Mouse (Mus musculus) G1E (cell line): ENCODE results near the gene Bbs2. TPM values are rescaled to one million over a fixed set of nuclear protein-coding genes. Genes with fewer than 3 reads are reported as not detected.

ENCODE experiments used
- ATAC-seq: 2 replicates; pipeline ENCODE4 v1.8.0; 2016; ENCODE audit warnings: mild to moderate bottlenecking; ENCODE audit not compliant: insufficient number of reproducible peaks, poor library complexity, low FRiP score, severe bottlenecking; ENCODE audit errors: extremely low read depth
- DNase-seq: peaks from one replicate; pipeline ENCODE4 v3.0.0; 2012; ENCODE audit warnings: low spot score
- H3K27me3 ChIP-seq: 2 replicates; pipeline ENCODE4 v1.6.1; 2012; ENCODE audit warnings: mild to moderate bottlenecking, low read length, inconsistent platforms; ENCODE audit not compliant: insufficient read depth
- H3K36me3 ChIP-seq: replicated peaks from 2 replicates; pipeline ENCODE3; 2012; ENCODE audit warnings: mild to moderate bottlenecking, inconsistent platforms
- H3K4me1 ChIP-seq: 2 replicates; pipeline ENCODE4 v1.6.1; 2012; ENCODE audit warnings: low read depth, low read length, inconsistent platforms, mixed read lengths; ENCODE audit not compliant: insufficient read depth
- H3K4me3 ChIP-seq: 2 replicates; pipeline ENCODE4 v1.5.1; 2012; ENCODE audit warnings: low read depth, mild to moderate bottlenecking, inconsistent platforms, low read length, moderate library complexity, mixed read lengths
- H3K9me3 ChIP-seq: replicated peaks from 2 replicates; pipeline ENCODE4 v1.6.1; 2012; ENCODE audit warnings: inconsistent platforms
- CTCF ChIP-seq: IDR thresholded peaks from 2 replicates; pipeline ENCODE4 v1.5.1; 2012; ENCODE audit warnings: low read depth, low read length, inconsistent platforms, mixed read lengths
- GATA1 ChIP-seq: IDR thresholded peaks from 2 replicates; pipeline ENCODE4 v1.6.1; 2012; ENCODE audit warnings: borderline replicate concordance, low read length, inconsistent platforms, mixed read lengths
- GATA2 ChIP-seq: IDR thresholded peaks from 2 replicates; pipeline ENCODE4 v1.6.1; 2012; ENCODE audit warnings: low read depth, low read length, inconsistent platforms, borderline replicate concordance
- POLR2AphosphoS5 ChIP-seq: IDR thresholded peaks from 2 replicates; pipeline ENCODE4 v1.6.1; 2012; ENCODE audit warnings: low read depth, low read length, inconsistent platforms; ENCODE audit not compliant: insufficient replicate concordance
- TAL1 ChIP-seq: conservative IDR thresholded peaks from 2 replicates; pipeline ENCODE4 v1.6.1; 2012; ENCODE audit warnings: low read depth, low read length, inconsistent platforms, mixed read lengths
- polyA plus RNA-seq: library from polyadenylated mRNA; stranded (reverse); fragments of >175 nt; gene quantifications from 2 replicates; pipeline ENCODE4 v1.2.3, GENCODE M21; 2012
- total RNA-seq, 2 experiments: library from RNA; stranded (forward) in 1 of 2; stranded (reverse) in 1 of 2; fragments of 200-1000 nt in 1 of 2; fragments of >200 nt in 1 of 2; fragmentation: Nextera tagmentation in 1 of 2; gene quantifications; 2 replicates each; pipeline ENCODE4 v1.2.3; 2014 to 2017

The Bbs2 gene
- total and polyA plus RNA-seq, 3 experiments = 3.1 to 30.4 (median 13.4) TPM

DNA sequence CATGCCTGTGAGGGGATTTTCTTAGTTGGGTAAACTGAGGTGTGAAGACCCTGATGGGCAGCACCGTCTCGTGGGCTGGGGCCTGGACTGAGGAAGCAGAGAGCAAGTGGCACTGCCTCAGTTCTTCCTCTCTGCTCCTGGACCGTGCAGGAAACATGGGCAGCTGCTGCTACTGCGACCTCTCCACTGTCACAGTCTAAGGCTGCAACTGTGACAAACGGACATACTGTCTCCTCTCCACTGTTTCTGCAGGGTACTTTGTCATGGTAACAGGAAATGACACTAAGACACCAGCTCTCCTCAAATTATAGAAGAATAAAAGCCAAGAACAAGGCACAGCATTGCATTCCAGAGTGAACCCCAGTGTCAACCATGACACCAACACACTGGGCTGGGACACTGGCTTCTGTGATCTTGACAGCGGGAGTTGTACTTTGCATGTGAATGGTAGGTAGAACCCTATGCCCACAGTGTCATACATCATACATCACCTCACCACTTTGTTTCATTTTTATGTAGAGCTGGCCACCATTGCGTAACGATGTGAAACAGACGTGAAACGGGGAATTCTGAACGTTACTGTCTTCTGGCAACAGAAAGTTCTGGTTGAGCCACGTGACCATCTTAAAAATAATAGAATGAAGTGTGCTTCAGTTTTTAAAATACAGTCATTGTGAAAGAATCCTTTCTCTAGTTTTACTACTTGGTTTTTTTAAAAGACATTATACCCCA is 22.1 kb downstream of the Bbs2 start:
- H3K4me3 ChIP-seq = no peak overlapping the region
- TF ChIP-seq TAL1 (no peak), POLR2AphosphoS5 (no peak), GATA2 (no peak), GATA1 (no peak), CTCF (no peak)
- H3K9me3 ChIP-seq = no peaks in the 10 kb centered on the region

DNA sequence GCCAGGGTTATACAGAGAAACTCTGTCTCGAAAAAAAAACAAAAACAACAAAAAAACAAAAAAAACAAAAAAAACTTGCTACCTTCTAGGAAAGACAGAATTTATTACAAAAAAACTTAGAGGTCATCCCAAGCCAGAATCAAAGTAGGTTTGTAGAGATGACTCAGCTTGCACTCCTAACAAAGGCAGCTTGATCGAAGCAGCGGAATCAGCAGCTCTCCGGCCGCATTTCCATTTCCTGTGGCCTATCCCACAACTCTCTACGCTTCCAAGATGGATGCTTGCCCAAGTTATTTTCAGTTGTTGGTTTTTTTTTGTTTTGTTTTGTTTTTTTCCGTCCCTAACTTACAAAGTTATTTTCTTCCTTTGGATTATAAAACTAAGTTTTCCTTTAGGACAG is 29.9 kb downstream of the Bbs2 start:
- no peak for DNase-seq
- Histone ChIP-seq H3K4me3 (no peak overlapping the region), H3K9me3 (no peaks in the 10 kb centered on the region), H3K27me3 (no peaks in the 10 kb centered on the region), H3K36me3 (peaks cover 42% of the 10 kb centered on the region), H3K4me1 (no peaks in the 10 kb centered on the region)
- ATAC-seq = no peak
- TF ChIP-seq POLR2AphosphoS5 = no peak
- TF ChIP-seq CTCF = no peak
- no peak for TF ChIP-seq TAL1
- no peak for TF ChIP-seq GATA2
- no peak for TF ChIP-seq GATA1

More for the DNA sequence above, 22.1 kb downstream of the Bbs2 start:
- DNase-seq = no peak
- Histone ChIP-seq H3K4me1 (no peaks in the 10 kb centered on the region), H3K27me3 (no peaks in the 10 kb centered on the region), H3K36me3 (peaks cover 5% of the 10 kb centered on the region)
- no peak for ATAC-seq

DNA sequence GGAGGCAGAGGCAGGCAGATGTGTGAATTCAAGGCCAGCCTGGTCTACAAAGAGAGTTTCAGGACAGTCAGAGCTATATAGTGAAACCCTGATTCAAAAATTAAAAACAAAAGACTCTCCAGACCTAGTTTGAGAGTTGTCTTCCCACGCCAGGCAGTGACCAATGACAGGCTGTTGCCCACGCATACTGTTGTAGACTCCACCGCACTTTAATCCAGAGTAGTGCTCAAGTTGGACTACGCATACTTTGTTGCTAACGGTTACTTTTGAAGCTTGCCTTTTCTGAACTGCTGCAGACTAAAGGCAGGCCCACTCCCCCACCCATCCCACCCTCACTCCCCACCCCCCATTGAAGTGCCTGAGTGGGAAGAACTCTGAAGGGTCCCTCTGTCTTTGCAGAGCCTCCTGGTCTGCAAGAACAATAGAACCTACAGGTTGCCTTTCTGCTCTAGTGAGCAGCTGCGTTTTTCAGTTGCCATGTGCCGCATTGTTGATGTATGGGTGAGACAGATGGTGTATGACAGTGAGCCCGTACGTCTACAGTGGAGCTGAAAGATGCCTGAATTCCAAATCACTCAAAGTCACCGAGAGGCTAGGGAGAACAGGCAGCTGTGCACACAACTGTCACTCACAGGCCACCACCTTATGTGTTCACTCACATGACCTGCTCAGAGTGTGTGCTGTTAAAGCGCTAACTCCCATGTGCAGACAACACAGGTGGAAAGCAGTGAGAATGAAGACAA is 32.4 kb downstream of the Bbs2 start:
- Histone ChIP-seq H3K9me3 (no peaks in the 10 kb centered on the region), H3K27me3 (no peaks in the 10 kb centered on the region), H3K36me3 (peaks cover 67% of the 10 kb centered on the region), H3K4me3 (no peak overlapping the region), H3K4me1 (no peaks in the 10 kb centered on the region)
- no peak for DNase-seq
- no peak for ATAC-seq
- TF ChIP-seq CTCF = no peak
- TF ChIP-seq POLR2AphosphoS5 = no peak

DNA sequence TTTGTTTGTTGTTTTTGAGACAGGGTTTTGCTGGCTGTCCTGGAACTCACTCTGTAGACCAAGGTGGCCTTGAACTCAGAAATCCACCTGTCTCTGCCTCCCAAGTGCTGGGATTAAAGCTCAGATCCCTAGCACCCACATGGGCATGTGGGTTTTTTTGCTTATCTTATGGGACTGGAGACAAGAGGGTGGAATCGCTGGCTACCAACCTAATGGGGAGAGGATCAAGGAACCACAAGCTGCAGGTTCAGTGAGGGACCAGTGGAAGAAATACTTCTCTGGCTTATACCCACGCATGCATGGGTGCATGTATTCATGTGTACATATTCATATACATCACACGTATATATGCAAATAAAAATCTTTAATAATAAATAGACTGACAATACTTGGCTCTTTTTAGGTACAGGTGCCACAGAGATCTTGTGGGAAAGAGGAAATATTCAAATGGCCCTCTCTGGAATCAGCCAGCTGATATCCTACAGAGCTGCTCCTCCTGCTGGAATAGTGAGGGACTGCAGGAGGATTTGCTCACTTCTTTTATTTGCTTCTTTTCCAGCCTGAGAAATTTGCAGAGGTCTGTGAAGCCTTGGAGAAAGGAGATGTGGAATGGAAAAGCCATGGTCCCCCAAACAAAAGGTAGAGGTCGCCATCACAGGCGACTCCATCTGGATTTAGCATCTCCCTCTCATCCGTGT is 41.4 kb downstream of the Bbs2 start:
- peak; percentile 18 for DNase-seq
- ATAC-seq = peak; percentile 45; the same call in 1 of the 2 replicates
- peaks cover 80% of the 10 kb centered on the region for H3K36me3 ChIP-seq

DNA sequence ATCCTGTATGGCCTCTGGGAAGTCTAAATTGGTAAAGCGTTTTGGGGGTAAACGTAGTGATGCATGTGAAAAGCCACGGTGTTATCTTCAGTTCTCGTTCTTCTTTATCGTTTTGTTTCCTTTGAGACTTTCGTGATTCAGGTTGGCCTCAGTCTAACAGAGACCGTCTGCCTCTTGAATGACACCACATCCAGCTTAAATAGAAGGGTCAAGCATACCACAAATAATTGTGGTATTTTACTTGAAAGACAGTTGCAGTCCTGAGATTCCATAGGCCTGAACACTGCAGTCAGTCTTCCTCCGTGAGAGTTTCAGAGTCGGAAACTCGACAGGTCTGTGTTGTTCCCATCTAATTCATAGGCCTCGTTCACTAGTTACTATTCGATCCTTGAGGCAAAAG is 46.0 kb downstream of the Bbs2 start:
- DNase-seq = no peak
- Histone ChIP-seq H3K9me3 (no peaks in the 10 kb centered on the region), H3K27me3 (no peaks in the 10 kb centered on the region), H3K4me3 (no peak overlapping the region), H3K36me3 (peaks cover 73% of the 10 kb centered on the region), H3K4me1 (no peaks in the 10 kb centered on the region)
- ATAC-seq = no peak; the same call in 1 of the 2 replicates
- TF ChIP-seq TAL1 (no peak), POLR2AphosphoS5 (no peak), CTCF (no peak), GATA1 (no peak), GATA2 (no peak)

More for the DNA sequence above, 41.4 kb downstream of the Bbs2 start:
- Histone ChIP-seq H3K4me3 (no peak overlapping the region), H3K9me3 (no peaks in the 10 kb centered on the region), H3K27me3 (no peaks in the 10 kb centered on the region), H3K4me1 (no peaks in the 10 kb centered on the region)
- TF ChIP-seq TAL1 (no peak), GATA1 (no peak), POLR2AphosphoS5 (no peak), CTCF (peak; percentile 68)

DNA sequence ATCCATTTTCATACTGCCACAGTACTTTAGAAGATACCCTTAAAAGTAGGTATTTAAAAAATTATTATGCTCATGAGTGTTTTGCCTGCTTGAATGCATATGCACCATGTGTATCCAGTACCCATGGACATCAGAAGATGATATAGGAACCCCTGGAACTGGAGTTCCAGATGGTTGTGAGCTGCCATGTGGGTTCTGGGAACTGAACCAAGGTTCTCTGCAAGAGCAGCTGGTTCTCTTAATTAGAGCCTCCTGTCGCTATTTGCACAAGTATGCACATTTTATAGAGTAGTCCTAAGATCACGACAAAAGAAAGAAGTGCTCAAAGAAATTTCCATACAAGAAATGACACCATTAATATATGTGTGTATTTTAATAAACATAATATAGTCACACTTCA is 50.9 kb downstream of the Bbs2 start:
- no peak for ATAC-seq
- Histone ChIP-seq H3K36me3 (peaks cover 60% of the 10 kb centered on the region), H3K9me3 (no peaks in the 10 kb centered on the region), H3K27me3 (no peaks in the 10 kb centered on the region), H3K4me1 (no peaks in the 10 kb centered on the region), H3K4me3 (no peak overlapping the region)
- TF ChIP-seq GATA1 (no peak), GATA2 (no peak), POLR2AphosphoS5 (no peak), TAL1 (no peak)
- no peak for DNase-seq
